Mouse (Mus musculus): ENCODE results near the gene Bcar3. TPM values are rescaled to one million over a fixed set of nuclear protein-coding genes. Genes with fewer than 3 reads are reported as not detected.
"Not testable (repeated sequence)": the region's sequence is repeated elsewhere in the genome, so short reads cannot be mapped to it uniquely, and the experiment has no call there.

Bcar3 gene
- total and polyA plus RNA-seq, 2 experiments from 2014 or later: 7.3 to 11.4 TPM

DNA sequence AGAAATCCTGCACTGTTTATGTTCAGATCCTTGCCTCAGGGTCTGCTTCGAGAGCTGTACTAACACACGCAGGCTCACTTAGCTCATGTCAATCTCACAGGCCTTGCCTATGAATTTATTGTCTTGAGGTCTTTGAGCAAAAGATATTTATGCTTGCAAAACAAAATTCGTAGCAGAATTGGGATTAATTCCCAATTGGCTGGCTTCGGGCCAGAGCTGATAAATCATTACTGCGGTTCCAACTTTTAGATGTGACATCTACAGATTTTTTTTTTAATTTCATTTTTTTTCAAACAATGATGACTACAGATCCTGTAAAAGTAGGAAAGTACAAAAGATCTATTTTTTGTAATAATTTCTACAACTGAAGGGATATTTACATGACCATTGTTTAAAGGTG is 86.8 kb downstream of the Bcar3 start:
- WGBS: 79% methylated on average over 5 of the region's 5 CpGs
- H3K9ac ChIP-seq: no peak overlapping the region
- no peak for ATAC-seq
- no peak for TF ChIP-seq CTCF (IDR thresholded peaks at IDR 0.05; ENCODE audit: low read depth)
- no peak overlapping the region for H3K4me3 ChIP-seq (ENCODE audit: low read depth, low read length)
- H3K27me3 ChIP-seq (ENCODE audit: insufficient read depth, low read length): no peaks in the 10 kb centered on the region
- no peak overlapping the region for H3K27ac ChIP-seq (ENCODE audit: low read depth, low read length)
- DNase-seq: no peak
- H3K36me3 ChIP-seq (ENCODE audit: insufficient read depth): no peaks in the 10 kb centered on the region
- no peaks in the 10 kb centered on the region for H3K9me3 ChIP-seq (ENCODE audit: low read length)
- H3K4me2 ChIP-seq (ENCODE audit: low read depth): no peak overlapping the region
- H3K4me1 ChIP-seq (ENCODE audit: insufficient read depth): peaks cover 15% of the 10 kb centered on the region

DNA sequence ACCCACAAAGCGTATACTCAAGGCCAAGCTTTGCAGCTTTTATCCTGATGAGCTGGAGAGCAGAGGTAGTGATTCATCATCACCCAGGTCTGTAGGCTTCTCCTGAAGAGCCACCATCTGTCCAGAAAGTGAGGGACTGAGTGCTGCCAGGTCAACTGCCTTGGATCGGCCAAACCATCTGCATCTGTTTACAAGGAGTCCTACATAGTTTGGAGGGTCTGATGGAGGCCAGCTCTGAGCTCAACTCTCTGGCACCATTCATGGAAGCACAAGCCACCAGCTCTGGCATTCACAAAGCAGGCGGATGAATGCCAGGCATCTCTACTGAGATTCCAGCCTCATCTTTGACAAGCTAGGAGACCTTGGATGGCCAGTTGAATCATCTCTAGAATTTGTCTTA is 87.7 kb downstream of the Bcar3 start:
- Histone ChIP-seq H3K27me3 (ENCODE audit: insufficient read depth, low read length) (no peaks in the 10 kb centered on the region), H3K36me3 (ENCODE audit: insufficient read depth) (no peaks in the 10 kb centered on the region), H3K9me3 (ENCODE audit: low read length) (no peaks in the 10 kb centered on the region), H3K4me2 (ENCODE audit: low read depth) (no peak overlapping the region), H3K4me1 (ENCODE audit: insufficient read depth) (peaks cover 8% of the 10 kb centered on the region), H3K27ac (ENCODE audit: low read depth, low read length) (no peak overlapping the region), H3K4me3 (ENCODE audit: low read depth, low read length) (no peak overlapping the region), H3K9ac (no peak overlapping the region)
- ATAC-seq: no peak
- WGBS: 91% methylated on average over 3 of the region's 3 CpGs
- TF ChIP-seq CTCF (IDR thresholded peaks at IDR 0.05; ENCODE audit: low read depth): no peak
- no peak for DNase-seq

DNA sequence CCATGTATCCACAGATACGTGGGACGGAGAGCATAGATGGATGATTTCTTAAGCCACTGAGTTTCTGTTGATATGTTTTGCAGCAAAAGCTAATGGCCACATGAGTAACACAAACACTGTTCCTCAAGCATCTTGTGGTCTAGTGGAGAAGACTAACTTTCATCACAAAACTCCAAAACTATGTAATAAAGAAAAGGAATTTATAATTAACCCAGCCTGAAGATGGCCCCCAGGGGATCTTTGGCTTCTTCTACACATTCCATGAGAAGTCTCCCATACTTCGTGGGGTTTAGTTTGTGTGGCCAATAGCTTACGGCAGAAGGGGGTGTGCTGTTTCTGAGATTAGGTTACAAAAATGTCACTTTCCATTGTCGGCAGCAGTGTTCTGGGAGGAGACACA is 92.5 kb downstream of the Bcar3 start:
- no peak for DNase-seq

GRCm38 (mm10) chr3:122387771-122388170 is 93.8 kb downstream of the Bcar3 start:
- Histone ChIP-seq H3K4me2 (ENCODE audit: low read depth) (no peak overlapping the region), H3K9me3 (ENCODE audit: low read length) (no peaks in the 10 kb centered on the region), H3K4me3 (ENCODE audit: low read depth, low read length) (no peak overlapping the region), H3K9ac (no peak overlapping the region), H3K27me3 (ENCODE audit: insufficient read depth, low read length) (no peaks in the 10 kb centered on the region), H3K36me3 (ENCODE audit: insufficient read depth) (no peaks in the 10 kb centered on the region), H3K4me1 (ENCODE audit: insufficient read depth) (no peaks in the 10 kb centered on the region), H3K27ac (ENCODE audit: low read depth, low read length) (no peak overlapping the region)
- DNase-seq: no peak
- no peak for ATAC-seq
- no peak for TF ChIP-seq CTCF (IDR thresholded peaks at IDR 0.05; ENCODE audit: low read depth)
- WGBS: 85% methylated on average over 3 of the region's 3 CpGs

More for the DNA sequence above, 92.5 kb downstream of the Bcar3 start:
- Histone ChIP-seq H3K27me3 (ENCODE audit: insufficient read depth, low read length) (no peaks in the 10 kb centered on the region), H3K4me1 (ENCODE audit: insufficient read depth) (no peaks in the 10 kb centered on the region), H3K36me3 (ENCODE audit: insufficient read depth) (no peaks in the 10 kb centered on the region), H3K4me3 (ENCODE audit: low read depth, low read length) (no peak overlapping the region), H3K4me2 (ENCODE audit: low read depth) (no peak overlapping the region), H3K27ac (ENCODE audit: low read depth, low read length) (no peak overlapping the region), H3K9me3 (ENCODE audit: low read length) (no peaks in the 10 kb centered on the region), H3K9ac (no peak overlapping the region)
- ATAC-seq: no peak
- whole genome bisulfite sequencing: 89% methylated on average over 5 of the region's 5 CpGs
- TF ChIP-seq CTCF (IDR thresholded peaks at IDR 0.05; ENCODE audit: low read depth): no peak

DNA sequence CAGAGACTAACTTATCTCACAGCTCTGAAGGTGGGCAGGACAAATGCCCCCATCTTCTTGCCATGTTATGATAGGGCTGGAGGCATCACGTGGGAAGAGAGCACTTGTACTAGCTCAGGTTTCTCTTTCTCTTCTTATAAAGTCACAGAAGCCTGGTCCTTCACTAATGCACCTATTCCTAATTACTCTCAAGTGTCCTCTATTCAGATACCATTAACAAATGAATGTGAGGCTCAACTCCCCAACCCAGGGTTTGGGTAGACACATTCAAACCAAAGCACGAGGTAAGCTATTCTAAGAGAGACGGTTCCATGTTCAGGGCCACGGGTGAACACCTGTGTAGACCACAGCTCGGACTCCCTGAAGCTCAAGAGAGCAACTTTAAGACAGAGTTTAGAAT is 96.0 kb downstream of the Bcar3 start:
- Histone ChIP-seq H3K4me1 (ENCODE audit: insufficient read depth) (no peaks in the 10 kb centered on the region), H3K27me3 (ENCODE audit: insufficient read depth, low read length) (no peaks in the 10 kb centered on the region), H3K4me2 (ENCODE audit: low read depth) (no peak overlapping the region), H3K36me3 (ENCODE audit: insufficient read depth) (no peaks in the 10 kb centered on the region), H3K4me3 (ENCODE audit: low read depth, low read length) (no peak overlapping the region), H3K9ac (no peak overlapping the region), H3K27ac (ENCODE audit: low read depth, low read length) (no peak overlapping the region), H3K9me3 (ENCODE audit: low read length) (no peaks in the 10 kb centered on the region)
- DNase-seq (no peak), ATAC-seq (no peak)
- 85% methylated on average over 5 of the region's 5 CpGs for WGBS
- TF ChIP-seq CTCF (IDR thresholded peaks at IDR 0.05; ENCODE audit: low read depth): no peak

DNA sequence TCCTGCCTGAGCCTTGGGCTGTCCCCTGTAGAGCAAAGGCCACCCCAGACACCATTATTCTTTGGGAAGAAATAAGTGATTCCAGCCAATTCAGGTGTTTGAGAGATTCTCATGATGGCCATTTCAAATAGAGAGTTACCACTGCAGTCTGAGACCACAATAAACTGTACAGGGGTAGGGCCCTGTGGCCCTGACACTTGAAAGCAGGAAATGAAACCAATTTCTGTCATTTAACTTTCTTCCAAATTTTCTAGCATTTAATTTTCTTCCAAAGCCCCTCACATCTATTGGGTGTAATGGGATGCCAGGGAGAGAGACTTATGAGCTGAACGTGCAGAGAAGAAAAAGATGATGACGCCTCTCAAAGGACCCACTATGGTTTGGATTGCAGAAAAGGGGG is 97.2 kb downstream of the Bcar3 start:
- TF ChIP-seq CTCF (IDR thresholded peaks at IDR 0.05; ENCODE audit: low read depth): no peak
- WGBS: 88% methylated on average over 2 of the region's 2 CpGs
- no peak overlapping the region for H3K4me2 ChIP-seq (ENCODE audit: low read depth)
- no peak overlapping the region for H3K27ac ChIP-seq (ENCODE audit: low read depth, low read length)
- no peak for DNase-seq
- H3K27me3 ChIP-seq (ENCODE audit: insufficient read depth, low read length): no peaks in the 10 kb centered on the region
- no peaks in the 10 kb centered on the region for H3K9me3 ChIP-seq (ENCODE audit: low read length)
- no peaks in the 10 kb centered on the region for H3K36me3 ChIP-seq (ENCODE audit: insufficient read depth)
- no peaks in the 10 kb centered on the region for H3K4me1 ChIP-seq (ENCODE audit: insufficient read depth)
- H3K9ac ChIP-seq: no peak overlapping the region
- no peak overlapping the region for H3K4me3 ChIP-seq (ENCODE audit: low read depth, low read length)
- ATAC-seq: no peak

DNA sequence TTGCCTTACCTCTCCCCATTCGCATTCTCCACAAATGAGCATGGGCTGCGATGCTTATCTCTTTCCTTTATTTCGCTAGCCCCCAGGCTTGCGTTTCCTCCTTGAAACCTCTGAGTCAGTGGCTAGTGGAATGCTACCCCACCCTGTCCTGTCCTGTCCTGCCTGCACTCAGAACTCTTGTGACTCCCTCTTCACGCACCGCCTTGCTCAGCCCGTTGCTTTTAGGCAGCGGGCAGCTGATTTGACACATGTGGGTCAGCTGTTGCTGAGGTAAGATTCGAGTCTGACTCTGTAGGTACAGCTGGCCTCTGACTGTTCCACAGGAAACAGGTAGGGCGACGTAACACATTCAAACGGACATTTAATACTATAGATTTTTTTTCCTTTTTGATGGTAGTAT is 97.9 kb downstream of the Bcar3 start:
- no peaks in the 10 kb centered on the region for H3K4me1 ChIP-seq (ENCODE audit: insufficient read depth)
- no peaks in the 10 kb centered on the region for H3K36me3 ChIP-seq (ENCODE audit: insufficient read depth)
- DNase-seq: no peak
- ATAC-seq: no peak
- no peak overlapping the region for H3K4me3 ChIP-seq (ENCODE audit: low read depth, low read length)
- H3K9me3 ChIP-seq (ENCODE audit: low read length): no peaks in the 10 kb centered on the region
- no peak overlapping the region for H3K9ac ChIP-seq
- H3K27me3 ChIP-seq (ENCODE audit: insufficient read depth, low read length): no peaks in the 10 kb centered on the region
- WGBS: 76% methylated on average over 12 of the region's 12 CpGs
- H3K4me2 ChIP-seq (ENCODE audit: low read depth): no peak overlapping the region
- no peak for TF ChIP-seq CTCF (IDR thresholded peaks at IDR 0.05; ENCODE audit: low read depth)
- H3K27ac ChIP-seq (ENCODE audit: low read depth, low read length): no peak overlapping the region

GRCm38 (mm10) chr3:122393411-122393810 is 99.5 kb downstream of the Bcar3 start:
- not testable (repeated sequence) for H3K9me3 ChIP-seq (ENCODE audit: low read length); DNase-seq; H3K4me3 ChIP-seq (ENCODE audit: low read depth, low read length); H3K4me1 ChIP-seq (ENCODE audit: insufficient read depth); H3K27ac ChIP-seq (ENCODE audit: low read depth, low read length); H3K36me3 ChIP-seq (ENCODE audit: insufficient read depth); H3K27me3 ChIP-seq (ENCODE audit: insufficient read depth, low read length); H3K4me2 ChIP-seq (ENCODE audit: low read depth); H3K9ac ChIP-seq; ATAC-seq
- WGBS: 63% methylated on average over 4 of the region's 4 CpGs
